Mouse (Mus musculus) lung, embryonic 15.5 days (tissue): ENCODE measurements around the gene Ankrd40. TPM values are rescaled to one million over a fixed set of nuclear protein-coding genes. Genes with fewer than 3 reads are reported as not detected.
A peak's percentile ranks its signal among the peaks of the same experiment; 100 is the strongest.

ENCODE experiments used
- ATAC-seq: fragments of 200-750 bp; cut with Nextera tagmentation; 2 replicates; pipeline ENCODE4 v1.8.0; 2017; ENCODE audit warnings: moderate number of reproducible peaks, borderline replicate concordance; ENCODE audit not compliant: low FRiP score, low TSS enrichment; ENCODE audit errors: extremely low read depth
- H3K27ac ChIP-seq: fragments of 300-500 bp; sonication (generic); 2 replicates; pipeline ENCODE4 v1.5.1; 2015; ENCODE audit warnings: moderate library complexity, mild to moderate bottlenecking, inconsistent platforms
- H3K27me3 ChIP-seq: fragments of 300-500 bp; sonication (generic); 2 replicates; pipeline ENCODE4 v1.6.1; 2015; ENCODE audit warnings: inconsistent platforms
- H3K36me3 ChIP-seq: fragments of 300-500 bp; sonication (generic); 2 replicates; pipeline ENCODE4 v1.6.1; 2015; ENCODE audit warnings: inconsistent platforms
- H3K4me1 ChIP-seq: fragments of 300-500 bp; sonication (generic); 2 replicates; pipeline ENCODE4 v1.6.1; 2015; ENCODE audit warnings: inconsistent platforms
- H3K4me2 ChIP-seq: fragments of 300-500 bp; sonication (generic); 2 replicates; pipeline ENCODE4 v1.6.1; 2015; ENCODE audit warnings: inconsistent platforms, mild to moderate bottlenecking, moderate library complexity
- H3K4me3 ChIP-seq: fragments of 300-500 bp; sonication (generic); 2 replicates; pipeline ENCODE4 v1.5.1; 2015; ENCODE audit warnings: mild to moderate bottlenecking, inconsistent platforms
- H3K9ac ChIP-seq: fragments of 300-500 bp; sonication (generic); 2 replicates; pipeline ENCODE4 v1.6.1; 2015; ENCODE audit warnings: inconsistent platforms
- H3K9me3 ChIP-seq: fragments of 300-500 bp; sonication (generic); 2 replicates; pipeline ENCODE4 v1.6.1; 2016; ENCODE audit warnings: inconsistent platforms
- WGBS: fragments of 180-500 bp; shearing (Covaris S2); methylation state at CpG from one replicate; pipeline ENCODE4 v1.1.7; 2015; 5-methylcytosine and 5-hydroxymethylcytosine counted together
- polyA plus RNA-seq: library from polyadenylated mRNA; unstranded; fragments of >200 nt; fragmentation: Nextera tagmentation; extraction: Ambion mirVana; gene quantifications from 2 replicates; pipeline ENCODE4 v1.2.1, GENCODE M21; 2015

Ankrd40 gene
- polyA plus RNA-seq, 1 experiment from 2014 or later = 25.5 TPM

- Histone ChIP-seq H3K27ac (no peak overlapping the region), H3K4me1 (peaks cover 49% of the 10 kb centered on the region), H3K4me2 (no peak overlapping the region)
Observed at GRCm38 (mm10) chr11:94314098-94314652, 13.6 kb upstream of the Ankrd40 start.

GRCm38 (mm10) chr11:94315308-94315707 is 12.5 kb upstream of the Ankrd40 start:
- Histone ChIP-seq H3K9ac (no peak overlapping the region), H3K4me1 (peaks cover 54% of the 10 kb centered on the region), H3K27me3 (no peaks in the 10 kb centered on the region), H3K4me2 (no peak overlapping the region), H3K27ac (no peak overlapping the region), H3K9me3 (no peaks in the 10 kb centered on the region), H3K36me3 (peaks cover 10% of the 10 kb centered on the region), H3K4me3 (no peak overlapping the region)
- ATAC-seq = no peak
- 30% methylated on average over 1 of the region's 1 CpGs for WGBS

More at GRCm38 (mm10) chr11:94314098-94314652, 13.6 kb upstream of the Ankrd40 start:
- H3K4me3 ChIP-seq = no peak overlapping the region
- no peak overlapping the region for H3K9ac ChIP-seq
- ATAC-seq = no peak
- H3K27me3 ChIP-seq = no peaks in the 10 kb centered on the region
- 49% methylated on average over 2 of the region's 2 CpGs for WGBS
- no peaks in the 10 kb centered on the region for H3K9me3 ChIP-seq
- peaks cover 6% of the 10 kb centered on the region for H3K36me3 ChIP-seq

GRCm38 (mm10) chr11:94316528-94316927 is 11.3 kb upstream of the Ankrd40 start:
- no peak overlapping the region for H3K4me2 ChIP-seq
- no peak overlapping the region for H3K27ac ChIP-seq
- H3K4me1 ChIP-seq = peaks cover 58% of the 10 kb centered on the region
- no peak overlapping the region for H3K9ac ChIP-seq
- no peaks in the 10 kb centered on the region for H3K9me3 ChIP-seq
- H3K36me3 ChIP-seq = peaks cover 10% of the 10 kb centered on the region
- no peak for ATAC-seq
- no peaks in the 10 kb centered on the region for H3K27me3 ChIP-seq
- H3K4me3 ChIP-seq = no peak overlapping the region
- WGBS = 58% methylated on average over 2 of the region's 2 CpGs

- no peak overlapping the region for H3K9ac ChIP-seq
- H3K9me3 ChIP-seq = no peaks in the 10 kb centered on the region
- H3K4me1 ChIP-seq = peaks cover 58% of the 10 kb centered on the region
- peaks cover 10% of the 10 kb centered on the region for H3K36me3 ChIP-seq
- 60% methylated on average over 1 of the region's 1 CpGs for WGBS
- no peak for ATAC-seq
- H3K27me3 ChIP-seq = no peaks in the 10 kb centered on the region
- H3K27ac ChIP-seq = no peak overlapping the region
- H3K4me3 ChIP-seq = no peak overlapping the region
- H3K4me2 ChIP-seq = no peak overlapping the region
Observed at GRCm38 (mm10) chr11:94317014-94317413, 10.8 kb upstream of the Ankrd40 start.

- Histone ChIP-seq H3K4me1 (peaks cover 61% of the 10 kb centered on the region), H3K36me3 (peaks cover 10% of the 10 kb centered on the region), H3K9ac (no peak overlapping the region), H3K4me3 (no peak overlapping the region), H3K9me3 (no peaks in the 10 kb centered on the region), H3K27me3 (no peaks in the 10 kb centered on the region), H3K27ac (no peak overlapping the region), H3K4me2 (no peak overlapping the region)
- no peak for ATAC-seq
- 52% methylated on average over 4 of the region's 4 CpGs for WGBS
Observed at GRCm38 (mm10) chr11:94317515-94317914, 10.3 kb upstream of the Ankrd40 start.

GRCm38 (mm10) chr11:94318056-94318455 is 9.7 kb upstream of the Ankrd40 start:
- Histone ChIP-seq H3K4me3 (no peak overlapping the region), H3K36me3 (peaks cover 10% of the 10 kb centered on the region), H3K9me3 (no peaks in the 10 kb centered on the region), H3K4me2 (no peak overlapping the region), H3K27ac (no peak overlapping the region), H3K9ac (no peak overlapping the region), H3K27me3 (no peaks in the 10 kb centered on the region), H3K4me1 (peaks cover 66% of the 10 kb centered on the region)
- ATAC-seq = no peak
- WGBS = 74% methylated on average over 5 of the region's 5 CpGs

GRCm38 (mm10) chr11:94320969-94321930 is 6.6 kb upstream of the Ankrd40 start:
- Histone ChIP-seq H3K36me3 (peaks cover 10% of the 10 kb centered on the region), H3K4me1 (peaks cover 41% of the 10 kb centered on the region), H3K9ac (peak overlapping the region; percentile 100), H3K27ac (peak overlapping the region; percentile 93), H3K27me3 (no peaks in the 10 kb centered on the region), H3K4me3 (peak overlapping the region; percentile 96), H3K9me3 (no peaks in the 10 kb centered on the region), H3K4me2 (peak overlapping the region; percentile 72)
- under 1% methylated on average over 67 of the region's 67 CpGs for WGBS
- peak; percentile 74 for ATAC-seq

- H3K27ac ChIP-seq = peak within 1 kb of the TSS; percentile 93
- no peaks in the 10 kb centered on the region for H3K27me3 ChIP-seq
- peaks cover 41% of the 10 kb centered on the region for H3K4me1 ChIP-seq
- H3K36me3 ChIP-seq = peaks cover 10% of the 10 kb centered on the region
- H3K9me3 ChIP-seq = no peaks in the 10 kb centered on the region
- H3K4me3 ChIP-seq = peak within 1 kb of the TSS; percentile 96
- ATAC-seq = peak; percentile 97
- 1% methylated on average over 36 of the region's 36 CpGs for WGBS
- peak within 1 kb of the TSS; percentile 100 for H3K9ac ChIP-seq
- peak within 1 kb of the TSS; percentile 72 for H3K4me2 ChIP-seq
Observed at GRCm38 (mm10) chr11:94321931-94322400, 5.8 kb upstream of the Ankrd40 start, which contains the start of gene Luc7l3. Gene Luc7l3, minus strand, starts transcription at chr11:94321988.

- H3K36me3 ChIP-seq = peaks cover 10% of the 10 kb centered on the region
- ATAC-seq = no peak
- H3K9ac ChIP-seq = peak overlapping the region; percentile 100
- H3K4me2 ChIP-seq = peak overlapping the region; percentile 64
- peaks cover 36% of the 10 kb centered on the region for H3K4me1 ChIP-seq
- H3K4me3 ChIP-seq = peak overlapping the region; percentile 96
- no peaks in the 10 kb centered on the region for H3K9me3 ChIP-seq
- H3K27me3 ChIP-seq = no peaks in the 10 kb centered on the region
- peak overlapping the region; percentile 93 for H3K27ac ChIP-seq
- WGBS = 30% methylated on average over 5 of the region's 5 CpGs
Observed at GRCm38 (mm10) chr11:94322636-94323035, 5.2 kb upstream of the Ankrd40 start.

- Histone ChIP-seq H3K4me3 (no peak overlapping the region), H3K36me3 (peaks cover 8% of the 10 kb centered on the region), H3K27ac (no peak overlapping the region), H3K4me1 (peaks cover 28% of the 10 kb centered on the region), H3K27me3 (no peaks in the 10 kb centered on the region), H3K9me3 (no peaks in the 10 kb centered on the region), H3K4me2 (no peak overlapping the region), H3K9ac (no peak overlapping the region)
- no peak for ATAC-seq
- 83% methylated on average over 5 of the region's 5 CpGs for WGBS
Observed at GRCm38 (mm10) chr11:94323271-94323925, 4.4 kb upstream of the Ankrd40 start.

GRCm38 (mm10) chr11:94324618-94325017 is 3.2 kb upstream of the Ankrd40 start:
- Histone ChIP-seq H3K4me1 (peaks cover 36% of the 10 kb centered on the region), H3K27ac (no peak overlapping the region), H3K9ac (no peak overlapping the region), H3K9me3 (no peaks in the 10 kb centered on the region), H3K4me2 (no peak overlapping the region), H3K27me3 (no peaks in the 10 kb centered on the region), H3K4me3 (no peak overlapping the region), H3K36me3 (peaks cover under 1% of the 10 kb centered on the region; the same call in 1 of the 2 replicates)
- WGBS = 84% methylated on average over 5 of the region's 5 CpGs
- ATAC-seq = no peak
